10 mouse cellular contexts compared by ENCODE assay signal in genomic region chr1:132341731-132342501, GRCm38 (mm10). TPM values are rescaled to one million over a fixed set of nuclear protein-coding genes. Genes with fewer than 3 reads are reported as not detected.
DNase-seq lines count a peak whose midpoint lies in the region; TF ChIP-seq lines count a peak whose summit lies in the region.
"Had no signal": no experiment of that assay in that cellular context is flagged by ENCODE, and none has a peak within 500 bp of the region (broad histone marks: within the 10 kb centered on the region; RNA-seq: fewer than 3 reads in every experiment).

No protein-coding gene starts in this region.

- H3K27ac ChIP-seq in bone marrow, adult 2 months (ENCODE audit: control insufficient read depth, insufficient read depth, low read depth, low read length, poor library complexity), result peak overlapping the region; percentile 46
- H3K27ac ChIP-seq: embryonic facial prominence, embryonic 13.5 days; midbrain, embryonic 12.5 days had no signal

- H3K27me3 ChIP-seq in E14TG2a.4 (ENCODE audit: insufficient read depth, low read length) (no peaks in the 10 kb centered on the region), myocyte (ENCODE audit: control insufficient read depth, insufficient read depth, insufficient read length) (no peaks in the 10 kb centered on the region)
- H3K27me3 ChIP-seq: embryonic facial prominence, embryonic 13.5 days; midbrain, embryonic 12.5 days had no signal

- H3K4me1 ChIP-seq in E14TG2a.4 (replicated peaks; ENCODE audit: low read depth, low read length), result peaks cover 66% of the 10 kb centered on the region
- peaks cover 10% of the 10 kb centered on the region for H3K4me1 ChIP-seq in bone marrow, adult 2 months (ENCODE audit: control insufficient read depth, insufficient read depth, low read length)
- H3K4me1 ChIP-seq: embryonic facial prominence, embryonic 13.5 days had no signal

- no peak for TF ChIP-seq POLR2A in bone marrow, adult 2 months (IDR thresholded peaks at IDR 0.05; ENCODE audit: borderline replicate concordance, control insufficient read depth, low read depth, low read length)
- TF ChIP-seq POLR2A in myocyte (IDR thresholded peaks at IDR 0.05; ENCODE audit: insufficient read length, low read depth), result no peak

- H3K36me3 ChIP-seq in E14TG2a.4 (ENCODE audit: insufficient read depth, low read length), result no peaks in the 10 kb centered on the region
- H3K36me3 ChIP-seq in myocyte (ENCODE audit: control insufficient read depth, insufficient read depth), result no peaks in the 10 kb centered on the region
- H3K36me3 ChIP-seq: embryonic facial prominence, embryonic 13.5 days; midbrain, embryonic 12.5 days had no signal

- WGBS in bone marrow, adult 2 months, result under 1% methylated on average over 5 of the region's 5 CpGs

- TF ChIP-seq CTCF in E14TG2a.4 (conservative IDR thresholded peaks at IDR 0.05; ENCODE audit: low read length), result no peak
- no peak for TF ChIP-seq CTCF in bone marrow, adult 2 months (IDR thresholded peaks at IDR 0.05; ENCODE audit: control insufficient read depth, insufficient read depth, low read length)

- peak overlapping the region; percentile 35 for H3K4me3 ChIP-seq in E14TG2a.4 (replicated peaks; ENCODE audit: low read length)
- peak overlapping the region; percentile 2 for H3K4me3 ChIP-seq in bone marrow, adult 2 months (replicated peaks; ENCODE audit: control insufficient read depth, low read depth, low read length)
- no peak overlapping the region for H3K4me3 ChIP-seq in myocyte
- H3K4me3 ChIP-seq: embryonic facial prominence, embryonic 13.5 days; midbrain, embryonic 12.5 days had no signal

- H3K4me2 ChIP-seq in myocyte (ENCODE audit: low read depth), result peak overlapping the region; percentile 75
- H3K4me2 ChIP-seq: embryonic facial prominence, embryonic 13.5 days; midbrain, embryonic 12.5 days had no signal

- no peaks in the 10 kb centered on the region for H3K9me3 ChIP-seq in E14TG2a.4 (ENCODE audit: low read length)
- H3K9me3 ChIP-seq: embryonic facial prominence, embryonic 13.5 days; midbrain, embryonic 12.5 days had no signal

- H3K79me2 ChIP-seq in myocyte (ENCODE audit: control insufficient read depth, insufficient read depth), result no peaks in the 10 kb centered on the region

- H3ac ChIP-seq in myocyte (ENCODE audit: control insufficient read depth, insufficient read length), result no peak overlapping the region

- DNase-seq in kidney, adult 9 months, result peak; percentile 82
- DNase-seq in ovary, postnatal 14 days (ENCODE audit: low spot score), result no peak
- DNase-seq in neural tube, embryonic 10.5 days (ENCODE audit: extremely low spot score, low spot score), result no peak
- no peak for DNase-seq in right cerebral cortex, adult 18-20 months
- no peak for DNase-seq in frontal cortex, postnatal 14 days (ENCODE audit: low spot score in 2 of 2)

TF ChIP-seq in myocyte, 11 proteins besides CTCF, POLR2A, EP300 and RAD21:
- TF ChIP-seq USF1 (IDR thresholded peaks at IDR 0.05; ENCODE audit: low read depth) (no peak), POLR2AphosphoS2 (IDR thresholded peaks at IDR 0.05; ENCODE audit: insufficient read length, low read depth) (no peak), TCF3 (IDR thresholded peaks at IDR 0.05; ENCODE audit: insufficient read length, low read depth) (no peak), CEBPB (IDR thresholded peaks at IDR 0.05; ENCODE audit: insufficient read depth, poor library complexity, severe bottlenecking) (no peak), MAX (IDR thresholded peaks at IDR 0.05; ENCODE audit: low read depth) (no peak), MYOG (IDR thresholded peaks at IDR 0.05; ENCODE audit: control insufficient read depth in 1 of 3, insufficient read depth in 1 of 3, insufficient read length in 2 of 3, low read depth in 2 of 3) (no peak), REST (IDR thresholded peaks at IDR 0.05; ENCODE audit: insufficient read depth, insufficient read length) (no peak)

RNA-seq across cellular contexts. Expression of gene Nuak2, which starts 26.0 kb away (rescaled TPM):
- polyA plus RNA-seq in bone marrow, adult 2 months (2011; ENCODE audit: insufficient read depth, insufficient read length, low replicate concordance, missing spikeins), result 5.2 and 16.4 TPM in 2 replicates
- 6.0 TPM for polyA plus RNA-seq in myocyte (2012; fragmentation: generic; extraction: Trizol)

RNA-seq across cellular contexts. Expression of gene Klhdc8a, which starts 43.5 kb away (rescaled TPM):
- not detected in 2 replicates for polyA plus RNA-seq in bone marrow, adult 2 months (2011; ENCODE audit: insufficient read depth, insufficient read length, low replicate concordance, missing spikeins)
- 12.4 TPM for polyA plus RNA-seq in myocyte (2012; fragmentation: generic; extraction: Trizol)

RNA-seq across cellular contexts. Expression of gene Tmcc2, which starts 49.2 kb away (rescaled TPM):
- polyA plus RNA-seq in bone marrow, adult 2 months (2011; ENCODE audit: insufficient read depth, insufficient read length, low replicate concordance, missing spikeins), result 246 and 316 TPM in 2 replicates
- polyA plus RNA-seq in myocyte (2012; fragmentation: generic; extraction: Trizol), result 35.2 TPM

Comparison
In these comparisons a context has a peak if more than half of its experiments do, and no peak if none do; other contexts are left out.
1. RNA of gene Klhdc8a, which starts 43.5 kb away (polyA plus RNA-seq): 12.4 TPM in myocyte (single experiment); not detected in bone marrow, adult 2 months; every median in the first group is over 10 times any median in the second.